Mouse (Mus musculus) kidney, embryonic 15.5 days (tissue): ENCODE data around the gene Atcay. TPM values are rescaled to one million over a fixed set of nuclear protein-coding genes. Genes with fewer than 3 reads are reported as not detected.

Experiments
- ATAC-seq: fragments of 200-750 bp; cut with Nextera tagmentation; replicated peaks from 2 replicates; pipeline ENCODE4 v1.8.0; 2017; ENCODE audit warnings: moderate TSS enrichment; ENCODE audit not compliant: low FRiP score
- H3K27ac ChIP-seq: fragments of 300-500 bp; sonication (generic); 2 replicates; pipeline ENCODE4 v1.5.1; 2015; ENCODE audit warnings: mild to moderate bottlenecking, inconsistent platforms
- H3K27me3 ChIP-seq: fragments of 300-500 bp; sonication (generic); 2 replicates; pipeline ENCODE4 v1.6.1; 2015; ENCODE audit warnings: inconsistent platforms
- H3K36me3 ChIP-seq: fragments of 300-500 bp; sonication (generic); 2 replicates; pipeline ENCODE4 v1.6.1; 2015; ENCODE audit warnings: inconsistent platforms
- H3K4me1 ChIP-seq: fragments of 300-500 bp; sonication (generic); 2 replicates; pipeline ENCODE4 v1.6.1; 2015; ENCODE audit warnings: inconsistent platforms
- H3K4me2 ChIP-seq: fragments of 300-500 bp; sonication (generic); 2 replicates; pipeline ENCODE4 v1.6.1; 2015; ENCODE audit warnings: moderate library complexity, mild to moderate bottlenecking, inconsistent platforms
- H3K4me3 ChIP-seq: fragments of 300-500 bp; sonication (generic); replicated peaks from 2 replicates; pipeline ENCODE4 v1.5.1; 2015; ENCODE audit warnings: mild to moderate bottlenecking, inconsistent platforms
- H3K9ac ChIP-seq: fragments of 300-500 bp; sonication (generic); 2 replicates; pipeline ENCODE4 v1.6.1; 2015; ENCODE audit warnings: mild to moderate bottlenecking, inconsistent platforms
- H3K9me3 ChIP-seq: fragments of 300-500 bp; sonication (generic); replicated peaks from 2 replicates; pipeline ENCODE4 v1.6.1; 2016; ENCODE audit warnings: inconsistent platforms
- WGBS: fragments of 180-500 bp; shearing (Covaris S2); methylation state at CpG from one replicate; pipeline ENCODE4 v1.1.7; 2015; ENCODE audit warnings: mixed read lengths; 5-methylcytosine and 5-hydroxymethylcytosine counted together
- polyA plus RNA-seq: library from polyadenylated mRNA; unstranded; fragments of >200 nt; fragmentation: Nextera tagmentation; extraction: Ambion mirVana; gene quantifications from 2 replicates; pipeline ENCODE4 v1.2.1, GENCODE M21; 2015

Gene Atcay
- polyA plus RNA-seq, 1 experiment from 2014 or later, result 0.51 TPM

DNA sequence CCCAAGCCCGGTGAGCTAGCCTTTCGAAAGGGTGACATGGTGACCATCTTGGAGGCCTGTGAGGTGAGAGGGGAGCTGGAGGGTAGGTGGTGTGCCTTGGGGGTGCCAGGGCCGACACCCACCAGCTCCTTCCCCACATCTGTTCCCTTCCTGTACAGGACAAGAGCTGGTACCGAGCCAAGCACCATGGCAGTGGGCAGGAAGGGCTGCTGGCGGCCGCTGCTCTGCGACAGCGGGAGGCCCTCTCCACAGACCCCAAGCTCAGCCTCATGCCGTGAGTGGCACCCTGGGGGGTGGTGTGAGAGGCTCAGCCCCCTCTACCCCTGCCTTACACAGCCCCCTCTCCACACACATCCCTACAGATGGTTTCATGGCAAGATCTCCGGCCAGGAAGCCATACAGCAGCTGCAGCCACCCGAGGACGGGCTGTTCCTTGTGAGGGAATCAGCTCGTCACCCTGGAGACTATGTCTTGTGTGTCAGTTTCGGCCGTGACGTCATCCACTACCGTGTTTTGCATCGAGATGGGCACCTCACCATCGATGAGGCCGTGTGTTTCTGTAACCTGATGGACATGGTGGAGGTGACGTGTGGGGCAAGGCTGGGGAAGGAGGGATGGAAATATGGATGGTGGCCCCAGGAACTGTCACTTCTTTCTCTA is 28.7 kb upstream of the Atcay start:
- H3K36me3 ChIP-seq, result peaks cover 30% of the 10 kb centered on the region
- 0 out of 2 replicates have a peak overlapping the region, but pooled peaks have one; percentile 1 for H3K9ac ChIP-seq
- no peaks in the 10 kb centered on the region for H3K9me3 ChIP-seq
- ATAC-seq, result no peak
- H3K27me3 ChIP-seq, result peaks cover 57% of the 10 kb centered on the region
- no peak overlapping the region for H3K27ac ChIP-seq
- H3K4me1 ChIP-seq, result peaks cover 24% of the 10 kb centered on the region
- no peak overlapping the region for H3K4me3 ChIP-seq
- no peak overlapping the region for H3K4me2 ChIP-seq
- 39% methylated on average over 21 of the region's 21 CpGs for WGBS

DNA sequence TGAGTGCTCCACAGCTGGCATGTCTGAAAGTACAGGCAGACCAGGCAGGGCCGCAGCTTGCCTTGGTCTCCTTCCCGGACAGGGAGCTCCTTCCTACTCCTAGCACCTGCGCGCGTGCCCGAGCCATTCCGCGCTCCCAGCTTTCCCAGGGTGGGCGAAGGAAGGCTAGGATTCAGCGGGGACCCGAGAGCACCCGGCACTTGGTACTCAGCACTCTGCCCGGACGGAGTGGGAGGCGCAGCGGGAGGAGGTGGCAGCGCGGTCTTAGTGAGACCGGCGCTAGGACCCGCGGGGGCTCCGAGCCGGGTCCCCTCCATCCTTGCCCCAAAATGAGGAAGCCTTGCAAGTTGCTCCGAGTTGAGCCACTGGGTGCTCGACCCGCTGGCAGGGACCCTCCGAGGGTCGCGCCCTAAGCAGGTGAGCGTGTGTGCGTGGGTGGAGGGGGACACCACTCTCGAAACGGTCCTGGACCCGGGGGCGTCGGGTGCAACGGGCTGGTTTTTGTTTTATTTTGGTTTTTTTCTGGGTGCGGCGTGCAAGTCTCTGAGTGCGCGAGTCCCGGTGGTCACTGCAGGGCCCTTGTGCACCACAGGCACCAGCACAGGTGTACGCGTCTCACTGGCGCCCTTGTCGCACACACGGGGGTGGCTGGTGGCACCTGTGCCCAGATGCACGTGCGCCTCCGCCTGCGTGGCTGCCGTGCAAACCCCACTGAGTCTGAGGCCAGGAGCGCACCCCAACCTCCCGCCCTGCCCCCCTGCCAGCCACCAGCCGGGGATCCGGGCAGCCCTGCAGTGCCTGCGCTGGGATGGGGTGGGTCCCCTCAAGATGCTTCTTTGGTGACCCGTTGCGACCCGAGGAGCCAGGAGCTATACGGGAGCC is 26.8 kb upstream of the Atcay start:
- peaks cover 11% of the 10 kb centered on the region for H3K36me3 ChIP-seq
- peaks cover 75% of the 10 kb centered on the region for H3K27me3 ChIP-seq
- peaks cover 34% of the 10 kb centered on the region for H3K4me1 ChIP-seq
- H3K9me3 ChIP-seq, result no peaks in the 10 kb centered on the region
- 1% methylated on average over 62 of the region's 62 CpGs for whole genome bisulfite sequencing
- H3K27ac ChIP-seq, result no peak overlapping the region
- peak overlapping the region; percentile 53 for H3K4me3 ChIP-seq
- peak overlapping the region; percentile 56 for H3K9ac ChIP-seq
- H3K4me2 ChIP-seq, result peak overlapping the region; percentile 94
- ATAC-seq, result no peak

DNA sequence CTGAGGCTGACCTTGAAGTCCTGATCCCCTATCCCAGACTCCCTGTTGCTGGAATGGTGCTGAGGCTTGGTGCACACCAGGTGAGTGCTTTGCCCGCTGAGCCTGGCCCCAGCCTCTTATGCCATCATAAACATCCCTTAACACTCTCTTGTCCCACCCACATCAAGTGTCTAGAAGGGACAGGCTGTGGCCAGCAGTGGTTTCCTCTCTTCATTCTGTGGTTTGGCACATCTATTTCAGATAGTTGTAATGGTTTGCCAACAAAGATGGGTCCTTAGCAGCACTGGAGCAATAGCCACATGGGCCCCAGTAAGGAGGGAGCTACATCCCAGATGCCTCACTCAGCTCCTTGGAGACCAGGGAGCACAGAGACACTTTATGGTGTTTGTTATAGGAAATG is 24.3 kb upstream of the Atcay start:
- H3K27me3 ChIP-seq, result peaks cover 84% of the 10 kb centered on the region
- ATAC-seq, result no peak
- H3K27ac ChIP-seq, result no peak overlapping the region
- 78% methylated on average over 1 of the region's 1 CpGs for WGBS
- H3K36me3 ChIP-seq, result no peaks in the 10 kb centered on the region
- no peak overlapping the region for H3K9ac ChIP-seq
- H3K4me2 ChIP-seq, result no peak overlapping the region
- no peaks in the 10 kb centered on the region for H3K9me3 ChIP-seq
- H3K4me3 ChIP-seq, result no peak overlapping the region
- peaks cover 39% of the 10 kb centered on the region for H3K4me1 ChIP-seq

DNA sequence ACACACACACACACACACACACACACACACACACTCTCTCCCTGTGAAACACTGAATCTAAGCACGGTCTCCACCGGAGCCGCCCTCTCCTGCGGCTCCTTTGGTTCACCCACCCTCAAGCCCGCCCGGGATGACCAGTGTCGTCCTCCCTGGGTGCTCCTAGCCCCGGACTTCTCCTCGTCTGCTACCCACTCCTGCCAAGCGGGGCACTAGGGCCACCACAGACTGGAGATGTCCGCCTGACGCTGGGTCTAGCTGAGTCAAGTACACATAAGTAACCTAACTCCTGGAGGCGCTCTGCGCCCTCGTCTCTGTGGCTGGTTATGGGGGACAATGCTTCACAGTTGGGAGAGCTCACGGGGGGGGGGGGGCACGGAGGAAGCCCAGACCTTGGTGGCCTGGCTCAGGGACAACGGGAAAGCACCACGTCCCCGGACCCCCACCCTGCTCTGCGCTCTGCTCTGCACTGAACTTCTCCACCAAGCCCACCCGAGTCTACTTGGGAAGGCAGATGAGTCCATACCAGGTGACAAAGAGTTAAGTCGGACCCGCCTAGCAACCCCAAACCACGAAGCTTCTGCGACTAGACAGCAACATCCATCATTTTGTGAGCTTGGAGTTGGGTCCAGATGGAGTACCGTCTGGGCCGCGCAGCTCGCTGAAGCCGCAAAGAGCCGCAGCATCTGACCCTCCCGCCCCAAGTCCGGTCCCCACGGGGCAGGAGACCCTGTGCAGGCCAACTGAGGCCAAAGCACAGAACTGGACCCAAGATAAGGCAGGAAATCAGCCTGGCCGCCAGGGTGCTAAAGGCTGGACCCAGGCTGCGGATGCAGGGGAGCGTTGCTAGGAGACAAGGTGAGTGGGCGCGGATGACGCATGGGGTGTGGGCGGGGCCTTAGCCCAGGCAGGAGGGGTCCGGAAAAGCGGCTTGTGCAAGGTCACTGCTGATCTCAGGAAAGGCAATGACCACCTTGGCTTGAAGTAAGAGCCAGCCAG is 22.1 kb upstream of the Atcay start, which contains the start of gene Matk:
Matk (plus strand) TSS at position 512 of the 996 bp plus-strand sequence.
- peaks cover 26% of the 10 kb centered on the region for H3K4me1 ChIP-seq
- H3K9ac ChIP-seq, result no peak within 1 kb of the TSS
- ATAC-seq, result no peak; the same call in 1 of the 2 replicates
- peak within 1 kb of the TSS; percentile 24 for H3K4me3 ChIP-seq
- H3K27ac ChIP-seq, result no peak within 1 kb of the TSS
- no peaks in the 10 kb centered on the region for H3K36me3 ChIP-seq
- peak within 1 kb of the TSS; percentile 49 for H3K4me2 ChIP-seq
- peaks cover 63% of the 10 kb centered on the region for H3K27me3 ChIP-seq
- no peaks in the 10 kb centered on the region for H3K9me3 ChIP-seq
- whole genome bisulfite sequencing, result 7% methylated on average over 44 of the region's 44 CpGs

DNA sequence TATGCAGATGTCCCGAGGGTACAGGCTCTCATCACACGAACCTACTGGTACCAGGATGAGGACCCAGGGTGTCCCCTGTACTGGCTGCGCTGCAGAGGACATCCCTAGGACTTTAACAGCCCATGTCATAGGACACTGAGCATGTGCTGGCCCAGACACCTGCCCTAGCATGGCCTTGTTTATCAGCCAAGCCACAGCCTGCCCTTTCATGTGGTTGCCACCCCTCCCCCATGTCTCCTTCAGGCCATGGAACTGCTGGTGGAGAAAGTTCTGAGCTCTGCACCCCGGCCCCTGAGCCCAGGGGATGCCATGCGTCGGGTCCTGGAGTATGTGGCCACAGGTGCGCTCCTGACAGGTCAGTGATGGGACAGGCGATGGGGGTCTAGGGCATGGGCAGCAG is 18.8 kb upstream of the Atcay start:
- Histone ChIP-seq H3K27me3 (peaks cover 40% of the 10 kb centered on the region), H3K27ac (no peak overlapping the region), H3K4me1 (peaks cover 21% of the 10 kb centered on the region), H3K4me2 (no peak overlapping the region), H3K9ac (no peak overlapping the region), H3K4me3 (no peak overlapping the region), H3K36me3 (no peaks in the 10 kb centered on the region), H3K9me3 (no peaks in the 10 kb centered on the region)
- no peak for ATAC-seq
- WGBS, result 85% methylated on average over 8 of the region's 8 CpGs

DNA sequence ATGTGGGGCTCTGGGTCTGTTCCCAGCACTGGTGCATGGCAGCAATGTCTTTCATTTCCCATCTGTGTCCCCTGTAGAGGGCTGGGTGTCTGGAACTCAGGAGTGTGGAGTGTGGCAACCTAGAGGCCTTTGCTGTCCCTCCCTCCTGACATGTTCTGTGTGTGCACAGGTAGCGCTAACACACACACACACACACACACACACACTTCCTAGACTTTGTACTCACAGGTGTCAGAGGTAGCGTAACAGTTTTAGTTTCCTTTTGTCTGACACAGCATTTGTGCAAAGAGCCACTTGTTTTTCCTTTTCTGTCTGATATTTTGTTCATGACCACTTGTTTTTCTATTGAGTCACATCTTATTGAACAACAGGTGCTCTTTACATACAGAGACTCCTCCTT is 17.2 kb upstream of the Atcay start:
- no peaks in the 10 kb centered on the region for H3K9me3 ChIP-seq
- no peak overlapping the region for H3K9ac ChIP-seq
- no peak overlapping the region for H3K27ac ChIP-seq
- peaks cover 36% of the 10 kb centered on the region for H3K27me3 ChIP-seq
- WGBS, result 94% methylated on average over 2 of the region's 2 CpGs
- H3K4me3 ChIP-seq, result no peak overlapping the region
- no peak for ATAC-seq
- H3K36me3 ChIP-seq, result no peaks in the 10 kb centered on the region
- peaks cover 18% of the 10 kb centered on the region for H3K4me1 ChIP-seq
- no peak overlapping the region for H3K4me2 ChIP-seq

DNA sequence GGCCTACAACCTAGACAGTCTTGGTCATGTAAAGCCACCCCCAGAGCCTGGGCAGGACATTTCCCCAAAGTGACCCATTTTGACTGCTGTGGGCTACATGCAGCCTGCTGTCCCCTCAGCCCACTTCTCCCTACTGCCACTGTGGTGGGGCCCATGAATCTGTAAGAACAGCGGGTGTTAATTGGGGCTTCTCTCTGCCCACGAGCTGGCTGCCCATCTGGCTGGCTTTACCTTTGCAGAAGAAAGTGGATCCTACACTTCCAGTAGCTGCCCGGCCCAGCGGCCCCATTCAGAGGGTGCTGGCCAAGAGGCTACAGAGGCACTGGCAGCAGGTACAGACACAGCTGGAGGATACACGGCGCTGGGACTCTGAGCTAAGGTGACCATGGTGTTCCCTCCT is 14.5 kb upstream of the Atcay start:
- no peak for ATAC-seq

DNA sequence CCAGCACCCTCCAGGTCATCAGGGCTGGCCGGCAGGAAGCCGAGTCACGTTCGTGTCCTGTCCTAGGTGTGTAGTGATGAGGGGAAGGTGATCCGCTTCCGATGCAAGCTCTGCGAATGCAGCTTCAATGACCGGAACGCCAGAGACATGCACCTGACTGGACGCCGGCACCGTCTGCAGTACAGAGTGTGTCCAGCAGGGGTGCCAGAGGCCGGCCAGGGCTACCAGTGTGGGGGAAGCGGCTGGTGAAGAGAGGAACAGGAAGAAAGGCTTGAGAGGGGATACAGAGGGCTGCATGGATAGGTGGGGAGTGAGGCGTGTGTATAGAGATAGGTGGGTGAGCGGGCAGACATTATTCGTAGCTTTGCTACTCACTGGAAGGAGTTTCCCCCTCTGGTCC is 14.0 kb upstream of the Atcay start:
- Histone ChIP-seq H3K9ac (no peak overlapping the region), H3K27ac (no peak overlapping the region), H3K4me1 (peaks cover 14% of the 10 kb centered on the region), H3K4me2 (peak overlapping the region; percentile 7; the same call in 1 of the 2 replicates), H3K9me3 (no peaks in the 10 kb centered on the region), H3K4me3 (no peak overlapping the region), H3K27me3 (peaks cover 36% of the 10 kb centered on the region), H3K36me3 (no peaks in the 10 kb centered on the region)
- peak; percentile 41; the same call in 1 of the 2 replicates for ATAC-seq
- 8% methylated on average over 17 of the region's 17 CpGs for WGBS

More for the DNA sequence above, 14.5 kb upstream of the Atcay start:
- no peak overlapping the region for H3K4me2 ChIP-seq
- no peaks in the 10 kb centered on the region for H3K36me3 ChIP-seq
- 90% methylated on average over 6 of the region's 6 CpGs for WGBS
- no peak overlapping the region for H3K9ac ChIP-seq
- peaks cover 8% of the 10 kb centered on the region for H3K4me1 ChIP-seq
- no peak overlapping the region for H3K27ac ChIP-seq
- H3K27me3 ChIP-seq, result peaks cover 31% of the 10 kb centered on the region
- no peaks in the 10 kb centered on the region for H3K9me3 ChIP-seq
- no peak overlapping the region for H3K4me3 ChIP-seq

DNA sequence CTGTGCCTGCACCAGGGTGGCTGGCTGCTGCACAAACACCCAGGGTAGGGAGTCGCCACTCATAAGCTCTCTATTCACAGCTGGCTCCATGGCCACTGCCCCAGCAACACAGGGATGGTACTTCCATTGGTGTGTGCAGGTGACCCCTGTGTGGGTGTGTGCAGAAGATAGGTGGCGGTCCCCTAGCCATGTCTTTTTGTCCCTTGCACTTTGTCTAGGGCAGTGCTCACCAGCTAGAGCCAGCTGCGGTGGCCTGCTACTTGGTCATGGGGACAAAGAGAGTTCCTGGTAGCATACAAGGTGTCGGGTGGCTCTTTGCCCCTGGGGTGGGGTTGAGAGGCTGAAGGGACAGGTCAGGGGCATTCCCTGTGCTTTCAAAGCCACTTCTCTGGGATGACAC is 13.5 kb upstream of the Atcay start:
- 72% methylated on average over 4 of the region's 4 CpGs for WGBS
- H3K4me2 ChIP-seq, result peak overlapping the region; percentile 7; the same call in 1 of the 2 replicates
- no peaks in the 10 kb centered on the region for H3K9me3 ChIP-seq
- H3K36me3 ChIP-seq, result no peaks in the 10 kb centered on the region
- H3K27ac ChIP-seq, result no peak overlapping the region
- ATAC-seq, result no peak
- H3K27me3 ChIP-seq, result peaks cover 41% of the 10 kb centered on the region
- H3K4me3 ChIP-seq, result no peak overlapping the region
- H3K4me1 ChIP-seq, result peaks cover 18% of the 10 kb centered on the region
- no peak overlapping the region for H3K9ac ChIP-seq

DNA sequence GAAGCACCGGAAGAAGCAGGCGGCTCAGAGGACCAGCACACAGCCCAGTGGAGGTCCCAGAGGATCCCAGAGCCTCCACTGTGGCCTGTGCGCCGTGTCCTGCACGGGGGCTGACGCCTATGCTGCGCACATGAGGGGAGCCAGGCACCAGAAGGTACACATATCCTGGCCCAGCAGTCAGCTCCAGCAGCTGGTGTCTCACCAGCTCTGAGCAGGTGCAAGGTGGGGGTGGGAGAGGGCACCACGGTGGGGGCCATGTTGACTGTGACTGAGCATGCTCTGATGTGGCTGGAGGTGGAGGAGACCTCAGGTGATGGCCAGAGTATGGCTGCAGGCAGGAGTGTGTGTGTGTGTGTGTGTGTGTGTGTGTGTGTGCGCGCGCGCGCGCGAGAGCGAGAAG is 11.4 kb upstream of the Atcay start:
- no peak overlapping the region for H3K9ac ChIP-seq
- no peaks in the 10 kb centered on the region for H3K9me3 ChIP-seq
- 89% methylated on average over 16 of the region's 16 CpGs for WGBS

DNA sequence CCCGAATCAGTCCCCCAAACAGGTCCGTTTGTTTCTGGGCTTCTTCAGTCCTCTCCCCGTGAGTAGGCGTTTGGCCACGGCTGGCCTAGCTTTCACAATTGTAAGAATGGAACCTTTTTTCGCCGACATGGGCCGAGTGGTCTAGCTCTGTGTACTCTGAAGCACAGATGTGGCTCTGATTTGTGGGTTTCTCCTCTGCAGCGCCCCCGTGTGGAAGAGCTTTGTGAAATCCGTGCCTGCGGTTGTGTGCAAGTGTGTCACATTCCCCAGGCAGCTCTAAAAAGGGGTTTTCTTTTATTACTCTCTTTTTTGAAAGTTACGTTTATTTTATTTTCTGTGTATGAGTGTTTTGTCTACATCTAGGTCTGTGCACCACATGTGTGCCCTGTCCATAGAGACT is 10.2 kb upstream of the Atcay start:
- no peak for ATAC-seq
- no peak overlapping the region for H3K4me2 ChIP-seq
- 27% methylated on average over 13 of the region's 13 CpGs for WGBS
- H3K9ac ChIP-seq, result no peak overlapping the region
- H3K27me3 ChIP-seq, result peaks cover 53% of the 10 kb centered on the region
- no peaks in the 10 kb centered on the region for H3K9me3 ChIP-seq
- H3K4me1 ChIP-seq, result peaks cover 25% of the 10 kb centered on the region
- no peaks in the 10 kb centered on the region for H3K36me3 ChIP-seq
- H3K27ac ChIP-seq, result no peak overlapping the region
- H3K4me3 ChIP-seq, result no peak overlapping the region

More for the DNA sequence above, 11.4 kb upstream of the Atcay start:
- Histone ChIP-seq H3K4me3 (no peak overlapping the region), H3K4me1 (peaks cover 25% of the 10 kb centered on the region), H3K36me3 (no peaks in the 10 kb centered on the region), H3K4me2 (no peak overlapping the region), H3K27me3 (peaks cover 53% of the 10 kb centered on the region), H3K27ac (no peak overlapping the region)
- ATAC-seq, result no peak
